Mouse (Mus musculus): Measurements from ENCODE around the gene Mybbp1a.

DNA sequence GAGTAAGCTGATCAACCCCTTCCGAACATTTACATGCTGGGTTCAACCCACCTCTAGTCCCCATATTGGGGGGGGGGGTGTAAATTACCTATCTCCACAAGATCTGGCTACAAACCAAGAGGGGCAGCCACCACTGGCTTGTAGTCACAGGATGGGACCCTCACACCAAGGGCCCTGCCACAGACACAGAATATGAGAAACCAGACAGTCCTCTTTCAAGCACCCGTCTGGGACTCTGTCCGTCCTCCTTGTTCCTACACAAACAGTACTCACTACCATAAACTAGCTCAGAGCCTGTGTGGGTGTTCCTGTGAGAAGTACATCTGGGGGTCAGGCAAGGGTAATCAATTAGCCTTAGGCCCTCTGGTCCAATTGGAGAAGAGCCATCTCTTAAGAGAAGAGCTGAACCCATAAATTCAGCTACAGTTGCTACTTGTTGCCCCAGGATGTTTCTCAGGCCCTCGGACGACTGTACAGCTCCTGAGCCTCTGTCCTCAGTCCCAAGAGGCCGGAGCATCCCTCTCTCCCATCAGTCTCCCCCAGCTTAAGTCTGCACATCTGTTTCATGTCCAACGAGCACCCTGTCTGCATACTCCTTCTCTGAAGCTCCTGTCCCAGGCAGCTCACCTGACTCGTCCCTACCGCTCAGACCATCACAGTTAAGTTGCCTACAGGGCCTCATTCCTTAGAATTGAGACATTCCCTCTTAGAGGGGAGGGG, 32.5 kb upstream of the Mybbp1a start:
- TF ChIP-seq GATA1 (IDR thresholded peaks at IDR 0.05; ENCODE audit: borderline replicate concordance, low read length) = no peak
- no peak for TF ChIP-seq FLI1 (IDR thresholded peaks at IDR 0.05; ENCODE audit: low read length)

Measured in megakaryocyte, embryonic 14.5 days (primary cell).